Mouse (Mus musculus): ENCODE results near the gene Irf9.

Gene Irf9

DNA sequence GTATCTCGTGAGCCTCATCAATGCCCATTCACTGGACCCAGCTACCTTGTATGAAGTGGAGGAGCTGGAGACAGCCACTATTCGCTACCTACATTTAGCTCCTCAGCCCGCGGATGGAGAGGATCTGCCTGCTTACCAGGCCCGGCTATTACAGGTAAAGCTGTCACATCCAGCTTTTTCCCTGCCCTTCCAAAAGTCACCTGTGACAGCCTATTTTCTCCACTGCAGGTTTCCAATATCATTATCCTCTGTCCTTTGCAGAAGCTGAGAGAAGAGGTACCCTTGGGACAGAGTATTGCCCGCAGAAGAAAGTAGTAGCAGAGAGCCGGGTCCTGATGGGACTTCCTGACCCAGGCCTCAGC is at the start of gene Irf9:
TSS of gene Irf9 (plus strand) at position 301 of the 362 bp plus-strand sequence.
- in situ Hi-C loops (cut with MboI, MseI) = no loop called here

- in situ Hi-C loops (cut with MboI, MseI) = no loop called here
These were observed 48.7 kb upstream of the Irf9 start for GRCm38 (mm10) chr14:55554635-55555034.

- in situ Hi-C loops (cut with MboI, MseI) = no loop called here
These were observed 47.6 kb upstream of the Irf9 start for GRCm38 (mm10) chr14:55555788-55556187.

DNA sequence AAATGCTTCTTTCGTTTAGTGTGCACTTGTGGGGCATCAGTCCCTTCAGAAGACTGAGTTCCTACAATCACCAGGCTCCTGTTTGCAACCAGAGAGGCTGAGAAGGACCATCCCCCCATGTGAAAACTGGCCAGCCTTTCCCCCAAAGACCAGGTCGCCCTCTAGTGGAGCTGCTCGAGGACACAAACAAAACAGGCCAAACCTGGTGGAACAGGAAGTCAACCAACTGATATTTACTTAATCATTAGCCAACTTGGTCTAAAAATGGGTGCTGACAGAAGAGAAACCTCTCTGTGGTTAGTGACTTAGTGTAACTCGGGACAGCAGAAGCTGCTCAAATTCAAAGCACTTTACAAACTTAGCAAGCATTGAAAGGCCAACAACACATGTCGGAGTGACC is 46.4 kb upstream of the Irf9 start:
- in situ Hi-C loops (cut with MboI, MseI) = no loop called here

GRCm38 (mm10) chr14:55557587-55557986 is 45.8 kb upstream of the Irf9 start:
- in situ Hi-C loops (cut with MboI, MseI) = no loop called here

DNA sequence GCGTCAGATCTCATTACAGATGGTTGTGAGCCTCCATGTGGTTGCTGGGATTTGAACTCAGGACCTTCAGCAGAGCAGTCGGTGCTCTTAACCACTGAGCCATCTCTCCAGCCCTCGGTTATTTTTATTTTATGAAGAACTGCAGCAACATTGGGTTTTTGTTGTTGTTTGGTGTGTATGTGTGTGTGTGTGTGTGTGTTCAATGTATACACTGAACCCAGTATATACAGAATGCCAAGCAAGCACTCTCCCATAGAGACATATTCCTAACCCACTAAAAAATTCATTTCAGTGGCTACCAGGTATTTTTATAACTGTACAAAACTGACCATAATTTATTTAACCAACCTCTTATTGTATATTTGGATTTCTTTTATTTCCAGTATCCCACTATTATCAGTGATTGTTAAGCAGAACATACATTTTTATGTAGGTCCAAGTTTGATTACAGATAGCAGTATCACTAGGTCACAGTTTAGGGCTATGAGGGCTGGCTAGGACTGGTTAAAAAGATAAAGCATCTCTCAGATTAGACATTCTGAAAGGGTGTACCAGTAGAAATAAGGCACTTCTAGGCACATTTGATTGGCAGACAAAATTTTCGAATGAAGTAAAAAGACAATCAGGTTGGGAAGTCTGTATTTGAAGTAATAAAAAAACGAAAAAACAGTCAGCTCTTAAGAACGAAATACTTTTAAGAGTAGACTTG is 44.5 kb upstream of the Irf9 start:
- in situ Hi-C loops (cut with MboI, MseI) = no loop called here

- in situ Hi-C loops (cut with MboI, MseI) = no loop called here
These were observed 43.6 kb upstream of the Irf9 start, which contains the start of gene Dcaf11 for GRCm38 (mm10) chr14:55559799-55560201. Gene Dcaf11 (plus strand): TSS chr14:55560006.

DNA sequence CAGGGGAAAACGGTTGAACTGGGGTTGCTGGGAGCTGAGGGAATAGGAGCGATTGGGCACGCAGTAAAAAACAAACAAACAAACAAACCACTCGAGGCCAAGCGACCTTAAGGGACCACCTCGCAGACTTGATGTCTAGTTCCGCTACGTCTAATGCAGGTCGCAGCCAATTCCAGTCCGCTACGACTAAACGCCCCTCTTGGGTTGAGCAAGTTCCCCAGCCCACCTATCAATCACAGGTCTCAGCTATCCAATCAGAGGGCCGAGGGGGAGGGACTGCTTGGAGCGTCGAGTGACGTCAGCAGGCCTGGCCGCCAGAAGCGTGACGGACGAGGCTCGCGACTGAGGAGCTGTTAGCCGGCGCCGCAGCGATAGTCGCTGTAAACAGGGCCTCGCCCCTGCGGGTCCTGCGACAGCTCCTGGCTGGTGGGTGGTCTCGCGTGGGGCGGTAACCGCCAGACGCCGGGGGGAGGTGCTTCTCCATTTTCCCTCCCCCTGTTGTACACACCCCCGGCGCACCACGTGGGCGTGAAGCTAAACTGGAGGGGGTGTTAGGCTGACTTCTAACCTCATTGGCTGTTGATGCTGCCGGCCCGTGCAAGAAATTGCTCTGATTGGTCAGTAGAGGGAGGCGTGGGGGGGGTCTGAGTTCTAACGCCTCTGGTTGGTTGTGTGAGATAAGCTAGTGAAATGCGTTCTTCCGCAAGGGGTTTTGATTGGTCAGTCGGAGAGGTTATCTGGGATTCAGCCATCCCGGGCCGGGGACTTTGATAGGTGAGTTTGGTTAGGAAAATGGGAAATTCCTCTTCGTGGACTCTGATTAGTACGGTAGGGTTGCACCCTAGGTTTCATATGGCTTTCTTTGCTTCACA is 42.9 kb upstream of the Irf9 start, which contains the start of gene A730061H03Rik:
TSS of gene A730061H03Rik (minus strand) at position 205 of the 872 bp plus-strand sequence.
- in situ Hi-C loops (cut with MboI, MseI) = no loop called here

DNA sequence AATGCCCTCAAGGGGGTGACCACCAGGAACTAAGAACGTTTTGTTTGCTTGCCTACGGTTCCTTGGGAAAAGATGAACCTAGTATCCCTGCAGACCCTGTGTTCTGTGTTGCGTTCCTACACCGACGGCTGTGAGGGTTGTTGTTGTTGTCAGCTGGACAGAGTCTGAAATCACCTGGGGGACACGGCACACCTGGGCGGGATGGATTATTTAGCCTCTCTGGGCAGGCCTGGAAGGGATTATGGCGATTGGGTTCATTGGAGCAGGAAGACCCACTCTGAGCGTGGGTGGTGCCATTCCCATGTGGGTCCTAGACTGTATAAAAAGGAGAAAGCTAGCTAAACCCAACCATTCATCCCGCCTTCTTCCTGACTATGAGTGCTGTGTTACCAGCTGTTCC is 41.5 kb upstream of the Irf9 start:
- in situ Hi-C loops (cut with MboI, MseI) = no loop called here

DNA sequence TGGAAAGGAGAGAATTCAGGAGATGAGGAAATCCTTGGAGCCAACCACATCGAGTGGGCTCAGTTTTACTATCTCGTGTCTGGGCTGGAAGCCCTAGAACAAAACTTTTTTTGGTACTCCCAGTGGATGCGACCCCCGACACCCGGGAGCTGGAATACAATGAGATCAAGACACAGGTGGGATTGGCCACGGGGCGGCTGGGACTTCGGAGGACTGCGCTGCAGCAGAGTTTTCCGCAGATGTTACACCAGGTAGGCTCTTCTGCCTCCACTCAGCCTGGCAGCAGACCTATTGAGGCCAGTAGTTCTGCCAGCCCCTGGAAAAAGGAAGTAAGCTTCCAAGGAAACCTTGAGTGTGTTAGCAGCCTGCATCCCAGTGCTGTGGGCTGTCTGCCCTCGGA is 40.1 kb upstream of the Irf9 start:
- in situ Hi-C loops (cut with MboI, MseI) = no loop called here

DNA sequence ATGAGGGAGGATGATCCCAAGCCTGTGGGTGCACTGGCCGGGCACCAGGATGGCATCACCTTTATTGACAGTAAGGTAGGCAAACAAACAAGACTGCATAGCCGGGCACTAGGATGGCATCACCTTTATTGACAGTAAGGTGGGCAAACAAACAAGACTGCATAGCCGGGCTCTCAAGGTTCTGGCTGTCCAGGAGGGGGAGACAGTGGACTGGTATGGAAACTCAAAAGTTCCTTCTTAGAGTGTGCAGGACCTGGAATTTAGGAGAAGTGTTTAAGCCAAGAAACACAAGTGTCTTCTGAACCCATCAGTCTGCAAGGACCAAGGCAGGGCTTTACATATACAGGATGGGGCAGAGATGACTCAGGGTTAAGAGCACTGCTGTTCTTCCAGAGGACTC is 37.6 kb upstream of the Irf9 start:
- in situ Hi-C loops (cut with MboI, MseI) = no loop called here

- in situ Hi-C loops (cut with MboI, MseI) = no loop called here
These were observed 35.9 kb upstream of the Irf9 start for GRCm38 (mm10) chr14:55567496-55567895.

DNA sequence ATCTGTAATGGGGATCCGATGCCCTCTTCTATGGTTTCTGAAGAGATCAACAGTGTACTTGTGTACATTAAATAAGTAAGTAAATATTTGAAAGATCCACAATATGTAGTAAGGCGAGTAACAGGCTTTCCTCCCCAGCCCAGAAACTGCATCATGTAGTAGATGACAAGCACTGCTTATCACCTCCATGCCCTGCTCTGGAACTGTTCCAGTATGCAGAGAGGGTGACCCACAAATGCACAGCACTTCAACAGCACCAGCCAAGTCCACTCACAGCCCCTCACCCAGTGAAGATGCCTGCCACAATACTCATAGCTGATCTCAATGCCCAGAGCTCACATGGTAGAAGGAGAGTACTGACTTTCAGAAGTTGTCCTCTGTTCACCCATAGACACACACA is 32.8 kb upstream of the Irf9 start:
- in situ Hi-C loops (cut with MboI, MseI) = no loop called here

GRCm38 (mm10) chr14:55571760-55572159 is 31.6 kb upstream of the Irf9 start:
- in situ Hi-C loops (cut with MboI, MseI) = no loop called here

DNA sequence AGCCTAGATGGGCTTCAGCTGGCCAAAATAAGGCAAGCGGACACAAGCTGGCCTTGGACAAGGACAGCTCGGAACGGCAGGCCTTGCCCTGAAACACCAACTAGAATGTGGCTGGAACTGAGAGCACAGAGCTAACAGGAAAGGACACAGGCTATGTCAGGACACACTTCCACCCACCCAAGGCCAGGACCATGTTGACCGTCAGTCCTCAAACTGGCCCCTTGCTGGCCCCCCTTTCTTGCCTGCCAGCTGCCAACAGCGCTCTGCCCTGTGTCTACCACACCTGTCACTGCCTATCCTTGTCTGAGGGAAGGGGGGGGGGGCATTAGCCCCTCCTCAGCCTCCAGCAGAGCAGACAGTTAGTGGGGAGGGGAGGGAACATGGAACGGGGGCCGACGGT is 28.1 kb upstream of the Irf9 start, which contains the start of gene Fitm1:
TSS of gene Fitm1 (plus strand) at position 316 of the 400 bp plus-strand sequence.
- in situ Hi-C loops (cut with MboI, MseI) = no loop called here

GRCm38 (mm10) chr14:55575711-55576110 is 27.7 kb upstream of the Irf9 start:
- in situ Hi-C loops (cut with MboI, MseI) = no loop called here

- in situ Hi-C loops (cut with MboI, MseI) = no loop called here
These were observed 27.0 kb upstream of the Irf9 start for GRCm38 (mm10) chr14:55576376-55576775.

DNA sequence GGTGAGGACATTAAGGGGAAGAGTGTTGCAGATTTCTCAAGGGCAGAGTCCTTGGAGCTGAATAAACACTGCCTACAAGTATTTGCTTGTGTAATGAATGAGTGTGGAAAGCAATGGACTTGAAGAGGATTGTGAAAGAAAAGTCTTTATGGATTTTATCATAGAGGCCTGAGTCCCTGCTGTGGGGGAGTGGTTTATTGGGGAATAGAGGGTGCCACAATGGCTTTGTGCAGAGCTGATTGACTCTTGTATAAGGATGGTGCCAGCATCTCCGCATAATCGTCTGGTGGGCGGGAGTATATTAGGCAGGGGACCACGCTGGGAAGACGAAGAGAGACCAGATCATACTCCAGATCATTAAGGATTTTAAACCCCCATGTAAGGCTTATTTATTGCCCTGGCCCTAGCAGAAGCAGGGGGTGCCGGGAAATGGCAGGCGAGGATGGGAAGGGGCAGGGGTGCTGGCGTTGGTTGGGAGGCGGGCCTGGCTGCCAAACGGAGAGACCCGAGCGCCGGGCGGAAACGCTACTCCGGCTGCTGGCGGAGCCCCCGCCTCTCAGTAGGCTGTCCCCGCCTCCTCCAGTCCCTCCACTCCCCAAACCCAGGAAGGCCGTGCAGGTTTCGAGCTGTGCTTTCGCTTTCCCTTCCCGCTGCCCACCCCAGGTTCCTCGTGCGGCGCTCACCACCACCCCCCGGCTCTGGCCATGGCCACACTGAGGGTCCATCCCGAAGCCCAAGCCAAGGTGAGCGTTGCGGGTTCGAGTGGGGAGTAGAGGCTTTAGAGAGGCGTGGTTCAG is 25.3 kb upstream of the Irf9 start, which contains the start of gene Psme1:
TSS of gene Psme1 (plus strand) at position 253 of the 797 bp plus-strand sequence.
- in situ Hi-C loops (cut with MboI, MseI) = no loop called here

- in situ Hi-C loops (cut with MboI, MseI) = no loop called here
These were observed 24.6 kb upstream of the Irf9 start for GRCm38 (mm10) chr14:55578668-55579269.

- in situ Hi-C loops (cut with MboI, MseI) = no loop called here
These were observed 23.6 kb upstream of the Irf9 start for GRCm38 (mm10) chr14:55579511-55580496.
